Mouse (Mus musculus): ENCODE measurements at regions not wholly inside any gene's neighbourhood (a gene's known extent, or its start where the extent isn't known, plus 50 kb on each side); places are given as distances from the start of the nearest gene placed in this dataset.

DNA sequence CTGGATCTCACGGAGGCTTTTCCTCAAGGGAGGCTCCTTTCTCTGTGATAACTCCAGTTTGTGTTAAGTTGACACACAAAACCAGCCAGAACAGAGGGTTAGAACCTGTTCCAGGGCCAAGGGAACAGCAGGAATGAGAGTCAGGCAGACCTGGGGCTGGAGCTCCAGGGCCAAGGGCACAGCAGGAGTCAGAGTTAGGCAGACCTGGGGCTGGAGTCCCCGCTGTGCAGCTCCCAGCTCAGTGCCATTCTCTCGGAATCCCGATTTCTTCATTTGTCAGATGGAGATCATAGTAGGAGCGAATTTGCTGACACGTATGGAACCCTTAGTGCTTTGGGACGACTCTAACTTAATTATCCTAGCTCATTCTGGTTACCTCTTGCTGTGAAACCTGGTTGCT lies 109.2 kb downstream of the 1810013L24Rik start:
- Histone ChIP-seq H3K36me3 (ENCODE audit: control insufficient read depth, insufficient read depth, low read length) (no peaks in the 10 kb centered on the region), H3K27me3 (ENCODE audit: control insufficient read depth, insufficient read depth, low read length) (no peaks in the 10 kb centered on the region), H3K27ac (ENCODE audit: control insufficient read depth, insufficient read depth, low read depth, low read length) (no peak overlapping the region), H3K4me3 (ENCODE audit: control insufficient read depth, low read depth, low read length) (no peak overlapping the region), H3K4me1 (ENCODE audit: control insufficient read depth, insufficient read depth, low read length) (no peaks in the 10 kb centered on the region)
- TF ChIP-seq POLR2A (IDR thresholded peaks at IDR 0.05; ENCODE audit: control insufficient read depth, low read depth, low read length): no peak
- TF ChIP-seq CTCF (IDR thresholded peaks at IDR 0.05; ENCODE audit: control insufficient read depth, insufficient read depth, insufficient replicate concordance, low read depth, low read length): no peak

DNA sequence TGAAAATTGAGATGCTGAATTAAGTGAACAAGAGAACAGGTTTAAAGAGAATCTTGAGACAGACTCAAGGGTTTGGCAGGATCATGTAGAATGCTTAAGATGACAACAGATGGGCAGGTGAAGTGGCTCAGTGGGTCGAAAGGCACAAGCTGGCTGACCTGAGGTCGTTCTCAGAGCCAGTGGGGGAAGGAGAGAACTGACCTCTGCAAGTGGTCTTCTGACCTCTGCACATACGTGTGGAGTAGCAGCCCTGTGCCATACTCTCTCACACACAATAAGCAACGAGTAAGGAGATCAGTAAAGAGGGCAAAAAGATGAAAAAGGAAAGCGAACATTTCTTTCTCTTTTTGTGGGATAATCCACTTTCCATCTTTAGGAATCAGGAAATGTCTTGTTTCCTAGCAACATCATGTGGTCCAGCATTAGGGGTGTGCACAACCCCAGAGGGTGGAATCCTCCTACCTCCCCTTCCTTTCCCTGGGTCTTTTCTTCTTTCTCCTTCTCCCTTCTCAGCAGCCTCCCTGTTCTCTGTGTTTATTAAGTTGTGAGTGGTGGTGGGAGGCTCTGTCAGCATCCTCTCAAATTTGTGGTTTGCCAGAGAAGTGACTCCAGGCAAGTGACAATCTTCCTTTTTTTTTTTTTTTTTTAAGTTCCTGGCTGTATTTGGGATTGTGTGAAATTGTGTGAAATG lies 114.7 kb downstream of the 1810013L24Rik start:
- H3K27ac ChIP-seq (ENCODE audit: control insufficient read depth, insufficient read depth, low read depth, low read length): no peak overlapping the region
- no peaks in the 10 kb centered on the region for H3K4me1 ChIP-seq (ENCODE audit: control insufficient read depth, insufficient read depth, low read length)
- no peaks in the 10 kb centered on the region for H3K36me3 ChIP-seq (ENCODE audit: control insufficient read depth, insufficient read depth, low read length)
- H3K27me3 ChIP-seq (ENCODE audit: control insufficient read depth, insufficient read depth, low read length): no peaks in the 10 kb centered on the region
- no peak overlapping the region for H3K4me3 ChIP-seq (ENCODE audit: control insufficient read depth, low read depth, low read length)
- TF ChIP-seq CTCF (IDR thresholded peaks at IDR 0.05; ENCODE audit: control insufficient read depth, insufficient read depth, insufficient replicate concordance, low read depth, low read length) (no peak), POLR2A (IDR thresholded peaks at IDR 0.05; ENCODE audit: control insufficient read depth, low read depth, low read length) (no peak)

DNA sequence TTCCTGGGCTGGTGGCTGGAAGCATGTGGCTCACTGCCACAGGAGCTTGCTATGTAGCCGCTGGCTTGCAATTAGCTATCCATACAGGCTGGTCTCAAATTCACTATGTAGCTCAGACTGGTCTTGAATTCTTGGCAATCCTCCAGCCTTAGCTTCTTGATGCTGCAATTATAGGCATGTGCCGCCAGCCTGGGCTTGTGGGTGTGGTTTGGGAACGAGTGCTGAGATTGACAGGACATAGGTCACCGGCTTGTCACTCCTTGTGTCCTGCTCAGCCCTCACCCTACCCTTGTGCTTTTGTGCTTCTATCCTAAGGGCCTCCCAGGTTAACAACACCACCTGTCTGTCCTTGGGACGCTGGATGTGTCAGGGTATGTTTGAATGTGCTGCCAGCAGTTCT lies 117.9 kb downstream of the 1810013L24Rik start:
- no peak for TF ChIP-seq POLR2A (IDR thresholded peaks at IDR 0.05; ENCODE audit: control insufficient read depth, low read depth, low read length)
- no peak for TF ChIP-seq CTCF (IDR thresholded peaks at IDR 0.05; ENCODE audit: control insufficient read depth, insufficient read depth, insufficient replicate concordance, low read depth, low read length)
- no peak overlapping the region for H3K27ac ChIP-seq (ENCODE audit: control insufficient read depth, insufficient read depth, low read depth, low read length)

GRCm38 (mm10) chr16:8951156-8951899 lies 121.4 kb downstream of the 1810013L24Rik start:
- no peak for TF ChIP-seq CTCF (IDR thresholded peaks at IDR 0.05; ENCODE audit: control insufficient read depth, insufficient read depth, insufficient replicate concordance, low read depth, low read length)
- TF ChIP-seq POLR2A (IDR thresholded peaks at IDR 0.05; ENCODE audit: control insufficient read depth, low read depth, low read length): no peak
- Histone ChIP-seq H3K27ac (ENCODE audit: control insufficient read depth, insufficient read depth, low read depth, low read length) (no peak overlapping the region), H3K4me3 (ENCODE audit: control insufficient read depth, low read depth, low read length) (no peak overlapping the region), H3K27me3 (ENCODE audit: control insufficient read depth, insufficient read depth, low read length) (no peaks in the 10 kb centered on the region), H3K4me1 (ENCODE audit: control insufficient read depth, insufficient read depth, low read length) (no peaks in the 10 kb centered on the region), H3K36me3 (ENCODE audit: control insufficient read depth, insufficient read depth, low read length) (no peaks in the 10 kb centered on the region)

More for the DNA sequence above, 117.9 kb downstream of the 1810013L24Rik start:
- no peaks in the 10 kb centered on the region for H3K4me1 ChIP-seq (ENCODE audit: control insufficient read depth, insufficient read depth, low read length)
- no peaks in the 10 kb centered on the region for H3K36me3 ChIP-seq (ENCODE audit: control insufficient read depth, insufficient read depth, low read length)
- no peak overlapping the region for H3K4me3 ChIP-seq (ENCODE audit: control insufficient read depth, low read depth, low read length)
- no peaks in the 10 kb centered on the region for H3K27me3 ChIP-seq (ENCODE audit: control insufficient read depth, insufficient read depth, low read length)

DNA sequence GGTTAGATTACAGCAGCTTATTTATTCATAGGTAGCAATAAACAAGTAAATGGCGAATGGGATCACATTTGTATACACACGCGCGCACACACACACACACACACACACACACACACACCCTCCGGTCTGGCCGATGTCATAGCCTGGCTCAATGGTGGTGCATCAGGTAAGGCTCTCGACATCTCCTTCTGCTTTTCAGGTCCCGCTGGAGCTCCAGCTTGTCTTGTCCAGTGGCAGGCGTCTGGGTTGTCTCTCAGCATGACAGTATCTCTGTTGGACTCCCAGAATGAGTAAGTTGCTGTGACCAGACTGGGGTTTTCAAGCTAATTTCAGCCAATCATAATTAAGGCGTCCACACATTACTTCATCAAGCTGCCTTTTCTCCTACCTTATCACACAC lies 131.8 kb downstream of the 1810013L24Rik start:
- H3K4me3 ChIP-seq (ENCODE audit: control insufficient read depth, low read depth, low read length): no peak overlapping the region
- no peak overlapping the region for H3K27ac ChIP-seq (ENCODE audit: control insufficient read depth, insufficient read depth, low read depth, low read length)
- TF ChIP-seq CTCF (IDR thresholded peaks at IDR 0.05; ENCODE audit: control insufficient read depth, insufficient read depth, insufficient replicate concordance, low read depth, low read length) (no peak), POLR2A (IDR thresholded peaks at IDR 0.05; ENCODE audit: control insufficient read depth, low read depth, low read length) (no peak)
- no peaks in the 10 kb centered on the region for H3K4me1 ChIP-seq (ENCODE audit: control insufficient read depth, insufficient read depth, low read length)
- no peaks in the 10 kb centered on the region for H3K27me3 ChIP-seq (ENCODE audit: control insufficient read depth, insufficient read depth, low read length)
- H3K36me3 ChIP-seq (ENCODE audit: control insufficient read depth, insufficient read depth, low read length): no peaks in the 10 kb centered on the region

DNA sequence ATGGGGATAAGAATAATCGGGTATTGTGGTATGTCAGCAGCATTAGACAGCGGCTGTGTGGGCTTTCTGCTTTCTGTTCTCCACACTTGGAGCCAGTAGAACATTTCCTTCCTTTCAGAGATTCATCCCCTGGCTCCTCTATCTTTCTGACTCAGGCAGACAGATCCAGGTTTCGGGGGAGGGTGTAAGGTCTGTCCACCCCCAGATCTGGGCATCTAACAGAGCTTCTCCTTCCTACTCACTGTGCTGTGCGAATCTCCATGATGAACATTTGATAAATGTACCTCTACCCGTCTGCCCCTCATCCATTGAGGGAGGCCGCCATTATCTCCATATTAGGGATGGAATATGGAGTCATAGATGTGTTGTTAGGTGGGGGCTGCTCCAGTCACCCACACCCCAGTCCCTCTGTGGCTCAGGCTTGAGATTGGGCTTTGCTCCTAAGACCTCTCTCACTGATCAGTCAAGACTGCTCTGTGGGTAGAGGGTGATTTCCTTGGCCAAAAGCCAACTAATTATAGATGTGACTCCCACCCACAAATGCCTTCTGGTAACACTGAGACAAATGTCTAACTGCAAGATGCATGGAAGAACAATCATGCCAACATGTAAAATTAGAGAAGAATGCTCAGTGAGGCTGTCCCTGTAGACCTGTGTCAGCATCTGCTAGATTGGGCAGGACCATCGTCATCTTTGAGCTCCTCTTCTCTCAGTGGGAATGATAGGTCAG lies 163.8 kb downstream of the 1810013L24Rik start:
- H3K4me3 ChIP-seq (ENCODE audit: control insufficient read depth, low read depth, low read length): no peak overlapping the region
- TF ChIP-seq CTCF (IDR thresholded peaks at IDR 0.05; ENCODE audit: control insufficient read depth, insufficient read depth, insufficient replicate concordance, low read depth, low read length): no peak
- no peak for TF ChIP-seq POLR2A (IDR thresholded peaks at IDR 0.05; ENCODE audit: control insufficient read depth, low read depth, low read length)
- H3K27me3 ChIP-seq (ENCODE audit: control insufficient read depth, insufficient read depth, low read length): no peaks in the 10 kb centered on the region
- no peak overlapping the region for H3K27ac ChIP-seq (ENCODE audit: control insufficient read depth, insufficient read depth, low read depth, low read length)
- no peaks in the 10 kb centered on the region for H3K36me3 ChIP-seq (ENCODE audit: control insufficient read depth, insufficient read depth, low read length)
- no peaks in the 10 kb centered on the region for H3K4me1 ChIP-seq (ENCODE audit: control insufficient read depth, insufficient read depth, low read length)

- H3K4me1 ChIP-seq (ENCODE audit: control insufficient read depth, insufficient read depth, low read length): no peaks in the 10 kb centered on the region
- H3K27ac ChIP-seq (ENCODE audit: control insufficient read depth, insufficient read depth, low read depth, low read length): no peak overlapping the region
- H3K4me3 ChIP-seq (ENCODE audit: control insufficient read depth, low read depth, low read length): no peak overlapping the region
- no peaks in the 10 kb centered on the region for H3K27me3 ChIP-seq (ENCODE audit: control insufficient read depth, insufficient read depth, low read length)
- H3K36me3 ChIP-seq (ENCODE audit: control insufficient read depth, insufficient read depth, low read length): no peaks in the 10 kb centered on the region
- TF ChIP-seq POLR2A (IDR thresholded peaks at IDR 0.05; ENCODE audit: control insufficient read depth, low read depth, low read length): no peak
Measured at GRCm38 (mm10) chr16:8994521-8994920, 164.6 kb downstream of the 1810013L24Rik start.

Measured in testis, adult 2 months (tissue).